Mouse (Mus musculus) gastrocnemius, postnatal 25 days (tissue): ENCODE measurements around the gene Zfp609. TPM values are rescaled to one million over a fixed set of nuclear protein-coding genes. Genes with fewer than 3 reads are reported as not detected.

ENCODE experiments used
- DNase-seq: peaks from one replicate; pipeline ENCODE4 v3.0.0; 2022
- total RNA-seq, 2 experiments: library from RNA; stranded (reverse); gene quantifications; 1 replicate in 1 of 2; 2 replicates in 1 of 2; pipeline ENCODE4 v1.2.3; 2021

The Zfp609 gene
- total RNA-seq, 2 experiments from 2014 or later = 15.1 to 20.6 TPM

DNA sequence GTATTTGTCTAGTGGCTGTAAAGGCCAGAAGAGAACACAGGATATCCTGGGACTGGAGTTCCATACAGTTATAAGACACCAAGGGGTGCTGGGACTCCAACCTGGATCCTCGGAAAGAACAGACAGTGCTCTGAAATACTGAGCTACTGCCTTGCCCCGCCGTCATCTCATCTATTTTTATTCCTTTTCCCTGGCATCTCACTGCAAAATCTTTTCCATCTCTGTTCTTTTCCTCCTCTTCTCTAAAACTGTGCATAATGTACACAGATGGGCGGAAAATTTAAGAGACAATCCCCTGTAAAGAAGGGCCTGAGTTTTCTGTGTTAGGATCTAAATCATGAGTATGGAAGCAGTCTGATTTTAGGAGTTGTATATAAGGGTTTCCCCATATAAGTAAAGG is 64.6 kb downstream of the Zfp609 start:
- DNase-seq = no peak

DNA sequence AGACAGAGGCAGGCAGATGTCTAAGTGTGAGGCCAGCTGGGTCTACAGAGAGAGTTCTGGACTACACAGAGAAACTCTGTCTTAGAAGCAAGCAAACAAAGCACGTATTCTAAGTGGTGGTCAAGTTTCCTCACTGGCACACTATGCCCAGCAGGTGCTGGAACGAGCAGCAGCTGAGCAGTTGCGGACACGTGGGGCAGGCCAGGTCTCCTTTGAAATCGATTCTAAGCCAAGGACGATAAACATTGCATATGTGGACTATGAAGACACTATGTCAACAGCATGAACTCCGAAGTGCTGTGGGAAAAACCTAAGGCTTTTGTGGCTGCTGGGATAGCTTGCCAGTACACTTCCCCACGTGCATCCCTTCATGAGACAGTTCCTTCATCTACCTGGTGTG is 67.4 kb downstream of the Zfp609 start:
- no peak for DNase-seq

DNA sequence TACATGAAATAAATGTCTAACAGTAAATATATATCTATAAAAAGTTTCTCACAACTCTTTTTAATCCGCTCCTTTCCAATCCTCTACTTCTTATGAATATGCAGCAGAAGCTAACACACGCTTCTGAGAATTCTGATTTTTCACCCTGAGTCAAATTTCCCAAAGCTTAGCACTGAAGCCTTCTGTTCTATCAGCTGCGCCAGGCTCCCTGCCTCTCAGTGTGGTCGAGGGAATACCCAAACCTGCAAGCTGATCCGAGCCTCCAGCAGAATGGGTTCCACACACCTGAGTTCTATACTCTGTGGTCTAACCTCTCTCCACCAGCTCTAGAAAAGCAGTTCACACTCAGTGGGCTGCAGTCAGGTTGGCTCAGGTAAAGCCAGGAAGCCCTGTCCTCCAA is 68.1 kb downstream of the Zfp609 start:
- no peak for DNase-seq

DNA sequence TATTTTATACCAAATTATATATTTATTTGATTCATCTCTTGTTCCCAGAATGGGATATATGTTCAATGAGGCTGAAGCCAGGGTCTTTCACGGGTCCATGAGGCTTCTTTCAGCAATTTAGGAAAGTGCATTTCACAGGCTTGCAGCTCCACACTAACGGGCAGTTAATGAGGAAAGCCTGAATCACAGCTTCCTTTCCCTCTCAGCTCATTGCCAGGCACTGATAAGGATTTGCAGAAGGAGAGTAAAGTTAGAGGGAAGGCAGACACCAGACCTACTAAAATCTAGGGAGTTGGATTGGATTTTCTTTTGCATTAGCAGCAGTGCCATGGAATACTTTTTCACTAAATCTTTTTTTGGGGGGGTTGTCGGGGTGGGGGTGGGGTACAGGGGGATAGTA is 69.5 kb downstream of the Zfp609 start:
- no peak for DNase-seq

DNA sequence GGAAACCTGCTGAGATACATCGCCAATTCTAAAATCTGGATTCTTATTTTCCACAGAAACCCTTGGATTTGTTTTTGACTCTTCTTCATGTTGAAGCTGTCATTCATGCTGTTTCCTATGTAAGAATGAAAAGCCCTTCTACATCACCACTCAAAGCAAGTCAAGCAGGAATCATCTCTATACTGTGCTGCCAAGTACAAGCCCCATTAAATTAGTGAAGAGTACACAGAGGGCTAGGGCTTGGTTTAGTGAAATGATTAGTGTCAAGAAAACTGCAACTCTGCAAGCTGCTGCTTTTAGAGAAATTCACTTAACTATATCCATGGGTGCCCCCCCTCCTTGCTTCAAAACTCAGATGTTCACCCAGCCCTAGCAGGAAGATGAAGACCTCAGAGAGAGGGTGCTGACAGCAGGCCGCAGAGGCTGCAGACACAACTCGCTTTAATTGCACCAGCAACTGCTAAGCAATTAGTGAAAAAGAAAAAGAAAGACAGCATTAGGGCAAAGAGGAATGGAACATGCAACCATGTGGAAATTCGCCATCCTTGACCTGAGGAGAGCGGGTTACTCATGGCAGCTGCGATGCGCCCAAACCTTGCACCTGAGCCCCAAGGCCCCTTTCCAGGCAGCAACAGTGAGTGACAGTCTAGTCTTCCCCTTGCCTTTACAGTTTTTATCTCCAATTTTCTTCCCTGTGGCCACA is 71.5 kb downstream of the Zfp609 start:
- DNase-seq = no peak

DNA sequence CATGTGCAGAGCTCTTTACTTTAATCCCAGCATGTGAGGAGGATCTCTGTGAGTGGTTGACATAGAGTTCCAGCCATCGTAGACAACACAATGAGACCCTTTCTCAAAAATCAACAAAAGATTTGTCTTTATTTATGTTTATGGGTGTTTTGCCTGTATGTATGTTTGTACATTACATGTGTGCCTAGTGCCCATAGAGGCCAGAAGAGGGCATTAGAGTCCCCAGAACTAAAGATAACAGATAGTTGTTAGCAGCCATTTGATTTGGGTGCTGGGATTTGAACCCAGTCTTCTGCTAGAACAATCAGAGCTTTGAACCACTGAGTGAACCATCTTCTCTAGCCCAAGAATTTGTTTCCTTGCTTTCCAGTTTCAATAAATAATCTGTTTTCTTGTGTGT is 72.2 kb downstream of the Zfp609 start:
- DNase-seq = no peak

DNA sequence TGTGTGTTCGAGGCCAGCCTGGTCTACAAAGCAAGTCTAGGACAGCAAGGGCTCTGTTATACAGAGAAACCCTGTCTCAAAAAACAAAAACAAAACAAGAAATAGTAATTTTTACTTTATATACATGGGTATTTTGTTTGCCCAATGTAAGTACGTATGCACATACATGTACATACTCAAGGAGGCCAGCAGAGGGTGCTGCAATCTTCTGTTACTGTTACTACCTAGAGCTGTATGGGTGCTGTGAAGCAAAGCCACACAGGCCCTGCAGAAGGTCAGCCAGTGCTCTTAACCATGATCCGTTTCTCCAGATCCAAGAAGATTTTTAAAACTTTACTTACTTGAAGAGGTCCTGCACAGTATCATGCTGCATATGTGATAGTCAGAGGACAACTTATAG is 74.7 kb downstream of the Zfp609 start:
- DNase-seq = no peak

DNA sequence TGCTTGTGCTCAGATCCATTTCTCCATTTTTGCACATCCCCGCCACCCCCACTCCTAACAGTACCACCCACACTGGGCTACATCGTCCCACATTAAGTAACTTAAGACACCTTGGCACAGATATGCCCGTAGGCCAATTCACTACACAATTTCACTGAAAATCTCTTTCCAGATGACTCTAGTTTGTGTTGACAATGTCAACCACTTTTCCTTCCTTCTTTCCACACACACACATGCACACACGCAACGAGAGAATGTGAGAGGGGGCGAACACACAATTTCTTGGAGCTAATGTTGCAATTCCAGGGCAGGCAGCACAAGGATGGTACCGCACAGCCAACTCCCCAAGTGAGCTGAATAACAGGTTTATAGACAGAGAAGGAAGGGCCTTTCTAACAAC is 75.5 kb downstream of the Zfp609 start:
- no peak for DNase-seq

DNA sequence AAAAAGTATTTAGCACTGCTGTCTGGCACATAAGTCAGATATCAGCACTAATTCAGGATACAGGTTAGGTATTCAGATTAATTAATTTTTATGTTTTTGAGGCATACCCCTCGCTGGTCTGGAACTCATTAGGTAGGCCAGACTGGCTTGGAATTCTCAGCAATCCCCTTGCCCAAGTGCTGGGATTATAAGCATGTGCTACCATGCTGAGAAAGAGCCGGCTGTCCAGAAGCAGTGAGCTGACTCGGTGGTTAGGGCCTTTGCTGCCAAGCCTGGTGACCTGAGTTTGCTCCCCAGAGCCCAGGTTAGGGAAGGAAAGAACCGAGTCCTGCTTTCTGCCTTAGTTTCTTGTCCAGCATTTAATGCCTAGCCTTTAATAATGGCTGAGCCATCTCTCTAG is 79.3 kb downstream of the Zfp609 start:
- DNase-seq = no peak

DNA sequence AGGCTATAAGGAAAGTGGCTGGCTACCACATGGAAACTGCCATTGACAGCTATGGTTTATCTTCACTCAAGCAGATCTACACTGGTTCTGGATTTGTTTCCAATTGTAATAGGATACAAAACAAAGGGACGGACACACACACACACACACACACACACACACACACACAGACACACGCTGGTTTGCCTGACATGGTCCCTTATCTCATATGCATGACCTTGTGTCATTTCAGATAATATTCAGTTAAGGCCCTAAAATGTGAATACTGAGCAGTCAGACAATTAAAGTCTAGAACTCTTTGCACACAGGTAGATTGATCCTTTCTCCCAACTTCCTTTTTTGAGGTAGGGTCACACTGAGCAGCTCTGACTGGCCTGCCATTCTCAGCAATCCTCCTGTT is 80.9 kb downstream of the Zfp609 start:
- DNase-seq = no peak

DNA sequence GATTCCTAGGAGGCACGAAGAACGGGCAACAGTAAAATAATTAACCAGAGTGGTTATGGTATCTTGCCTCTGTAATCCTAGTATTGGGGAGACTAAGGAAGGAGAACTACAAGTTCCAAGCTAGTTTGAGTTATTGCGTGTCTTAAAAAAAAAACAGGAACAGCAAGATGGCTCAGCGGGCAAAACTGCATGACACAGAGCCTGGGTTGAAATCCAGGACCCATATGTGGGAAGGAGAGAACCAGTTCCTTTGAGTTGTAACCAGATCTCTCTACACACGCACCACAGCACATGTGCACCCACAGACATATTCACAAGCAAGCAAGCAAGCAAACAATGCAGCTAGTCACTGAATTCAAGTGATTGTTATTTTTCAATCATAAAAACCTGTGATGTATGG is 81.9 kb downstream of the Zfp609 start:
- no peak for DNase-seq

DNA sequence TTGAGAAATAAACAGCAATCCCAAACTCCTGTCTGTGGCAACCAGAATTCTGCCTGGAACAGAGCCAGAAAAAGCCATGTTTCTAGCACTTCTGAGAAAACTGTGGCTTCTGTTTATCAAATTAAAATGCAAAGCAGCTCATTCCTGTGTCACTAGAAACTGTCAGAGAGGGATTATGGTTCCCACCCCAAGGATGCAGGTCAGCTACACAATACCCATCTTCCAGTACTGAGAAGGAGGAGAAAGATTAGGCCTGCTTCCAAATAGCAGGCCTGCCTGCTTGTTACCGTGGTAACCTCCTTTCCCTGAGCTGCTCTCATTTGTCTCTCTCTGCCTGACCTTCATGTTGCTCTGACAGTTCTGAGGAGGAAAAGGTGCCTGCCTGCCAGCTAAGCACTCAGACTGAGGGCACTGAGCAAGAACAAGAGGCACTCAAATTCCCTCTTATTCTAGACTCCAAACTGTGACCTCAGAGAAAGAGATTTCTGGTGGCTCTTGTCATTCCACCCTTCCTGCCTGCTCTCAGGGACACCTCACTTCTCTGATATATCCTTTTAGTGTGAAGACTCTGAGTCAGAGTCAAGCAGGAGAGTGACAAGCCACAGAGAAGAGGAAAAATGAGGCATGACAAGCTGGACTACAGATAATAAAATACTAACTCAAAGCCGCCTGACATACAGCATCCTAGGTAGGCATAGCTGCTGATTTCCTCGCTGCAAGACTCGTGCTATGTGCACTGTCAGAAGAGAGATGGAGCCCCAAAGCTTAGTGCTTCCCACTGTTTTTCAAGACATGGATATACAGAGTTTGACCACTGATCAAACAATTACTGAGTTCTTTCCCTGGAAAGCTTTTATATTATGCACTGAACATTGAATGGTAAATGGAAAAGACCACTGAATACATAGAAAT is 82.9 kb downstream of the Zfp609 start:
- DNase-seq = no peak

DNA sequence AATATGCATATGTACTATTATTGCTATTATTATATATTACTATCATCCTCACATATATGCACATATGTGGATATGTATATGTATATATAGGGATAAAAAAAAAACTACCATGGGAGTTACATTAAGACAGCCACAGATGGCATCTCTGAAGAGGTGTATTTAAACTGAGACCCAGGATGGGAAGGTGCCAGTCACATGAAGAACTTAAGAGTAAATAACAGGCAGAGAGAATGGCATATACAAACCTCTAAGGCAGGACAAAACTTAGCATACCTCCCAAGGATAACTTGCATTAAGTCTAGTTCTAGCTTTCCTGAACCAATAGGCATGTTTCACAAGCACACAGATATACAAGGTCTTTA is 83.6 kb downstream of the Zfp609 start:
- DNase-seq = no peak

DNA sequence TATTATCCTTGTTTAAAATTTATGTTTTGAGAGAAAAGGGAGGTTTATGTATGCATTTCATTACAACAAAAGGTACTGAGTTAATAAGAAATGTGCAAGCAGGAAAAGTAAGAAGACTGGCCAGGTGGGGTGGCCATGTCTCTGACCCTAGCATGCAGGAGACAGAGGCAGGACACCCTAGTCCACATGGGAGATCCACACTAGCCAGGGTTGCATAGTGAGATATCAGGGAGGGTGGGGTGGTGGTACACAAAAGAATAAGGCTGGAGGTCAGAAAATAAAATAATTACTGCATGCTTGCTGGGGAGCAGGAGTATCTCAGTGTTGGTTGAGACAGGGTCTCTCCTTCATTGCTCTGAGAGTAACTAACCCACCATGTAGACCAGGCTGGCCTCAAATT is 84.0 kb downstream of the Zfp609 start:
- no peak for DNase-seq

DNA sequence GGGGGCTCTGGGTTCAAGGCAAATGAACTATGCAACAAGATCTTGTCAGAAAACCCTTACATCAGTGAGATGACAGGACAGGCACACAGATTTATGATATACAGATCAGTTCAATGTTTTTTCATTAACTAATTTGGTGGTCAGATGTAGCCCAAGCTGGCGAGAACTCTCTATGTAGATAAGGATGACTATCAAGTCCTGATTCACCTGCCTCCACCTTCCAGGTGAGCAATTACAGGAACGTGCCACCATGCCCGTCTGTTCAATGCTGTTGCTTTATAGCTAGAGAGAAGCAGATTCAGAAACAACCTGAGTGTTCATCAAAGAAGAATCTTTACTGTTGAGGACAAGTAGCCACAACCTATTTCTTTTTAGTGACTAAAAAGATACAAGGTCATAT is 84.6 kb downstream of the Zfp609 start:
- no peak for DNase-seq

DNA sequence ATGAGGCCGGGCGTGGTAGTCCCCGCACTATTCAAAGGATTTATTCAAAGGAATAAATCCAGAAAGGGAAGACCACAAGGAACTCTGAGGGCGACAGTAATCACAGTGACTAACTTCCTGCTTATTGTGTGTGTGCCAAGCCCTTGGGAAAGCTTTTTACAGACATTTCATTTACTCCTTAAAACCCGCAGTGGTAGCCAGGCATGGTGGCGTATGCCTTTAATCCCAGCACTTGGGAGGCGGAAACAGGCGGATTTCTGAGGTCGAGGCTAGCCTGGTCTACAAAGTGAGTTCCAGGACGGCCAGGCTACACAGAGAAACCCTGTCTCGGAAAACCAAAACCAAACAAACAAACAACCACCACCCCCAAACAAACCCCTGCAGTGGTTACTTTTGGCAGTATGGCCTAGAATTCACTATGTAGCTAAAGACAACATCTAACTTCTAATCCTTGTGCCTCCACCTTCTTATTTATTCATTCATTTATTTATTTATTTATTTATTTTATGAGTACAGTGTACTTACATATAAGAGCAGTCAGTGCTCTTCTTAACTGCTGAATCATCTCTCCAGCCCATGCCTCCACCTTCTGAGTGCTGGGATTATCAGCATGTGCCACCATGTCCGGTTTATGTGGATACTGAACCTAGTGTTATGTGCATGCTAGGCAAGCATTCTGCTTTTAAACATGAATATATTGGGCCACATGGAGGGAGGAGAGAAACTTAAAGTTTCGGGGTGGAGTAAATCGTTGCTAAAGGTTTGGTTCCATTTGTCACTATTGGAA is 86.1 kb downstream of the Zfp609 start:
- no peak for DNase-seq

DNA sequence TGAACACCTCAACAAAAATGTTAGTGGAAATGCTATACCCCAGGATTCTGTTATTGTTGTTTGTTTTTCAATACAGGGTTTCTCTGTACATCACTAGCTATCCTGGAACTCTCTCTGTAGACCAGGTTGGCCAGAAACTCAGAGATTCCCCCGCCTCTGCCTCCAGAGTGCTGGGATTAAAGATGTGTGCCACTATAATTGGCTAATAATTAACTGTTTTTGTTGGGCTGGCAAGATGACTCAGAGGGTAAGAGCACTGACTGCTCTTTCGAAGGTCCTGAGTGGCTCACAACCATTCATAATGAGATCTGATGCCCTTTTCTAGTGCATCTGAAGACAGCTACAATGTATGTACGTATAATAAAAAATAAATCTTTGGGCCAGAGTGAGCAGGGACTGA is 92.4 kb downstream of the Zfp609 start:
- no peak for DNase-seq

DNA sequence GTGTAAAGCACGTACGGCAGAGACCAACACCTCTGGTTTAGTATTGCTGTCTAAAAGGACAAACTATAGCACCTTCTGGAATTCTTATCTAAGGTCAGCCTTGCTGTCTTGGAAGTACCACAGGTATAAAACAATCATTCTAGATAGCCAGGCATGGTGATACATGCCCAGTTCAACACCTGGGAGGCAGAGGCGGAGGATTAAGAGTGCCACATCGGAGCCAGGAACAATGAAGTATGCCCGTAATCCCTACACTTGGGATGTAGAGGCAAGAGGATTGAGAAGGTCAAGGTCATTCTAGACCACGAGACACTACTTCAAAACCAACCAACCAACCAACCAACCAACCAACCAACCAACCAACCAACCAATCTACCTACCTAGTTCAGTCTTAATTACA is 98.8 kb downstream of the Zfp609 start:
- DNase-seq = no peak

DNA sequence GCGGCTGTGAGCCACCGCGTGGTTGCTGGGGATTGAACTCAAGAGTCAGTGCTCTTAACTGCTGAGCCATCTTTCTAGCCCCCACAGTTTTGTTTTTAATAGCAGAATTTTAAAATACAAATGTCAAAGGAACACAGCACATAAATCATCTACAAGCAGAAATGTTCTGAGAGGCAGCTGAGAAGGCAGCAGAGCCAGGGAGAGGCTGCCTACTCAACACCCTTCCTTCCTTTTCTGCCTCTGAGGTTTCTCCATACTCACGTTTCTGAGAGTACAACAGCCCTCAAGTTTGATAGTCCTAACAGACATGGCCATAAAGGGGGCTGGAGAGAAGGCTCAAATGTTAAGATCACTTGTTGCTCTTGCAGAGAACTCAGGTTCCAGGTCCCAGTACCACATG is 99.9 kb downstream of the Zfp609 start:
- DNase-seq = no peak

DNA sequence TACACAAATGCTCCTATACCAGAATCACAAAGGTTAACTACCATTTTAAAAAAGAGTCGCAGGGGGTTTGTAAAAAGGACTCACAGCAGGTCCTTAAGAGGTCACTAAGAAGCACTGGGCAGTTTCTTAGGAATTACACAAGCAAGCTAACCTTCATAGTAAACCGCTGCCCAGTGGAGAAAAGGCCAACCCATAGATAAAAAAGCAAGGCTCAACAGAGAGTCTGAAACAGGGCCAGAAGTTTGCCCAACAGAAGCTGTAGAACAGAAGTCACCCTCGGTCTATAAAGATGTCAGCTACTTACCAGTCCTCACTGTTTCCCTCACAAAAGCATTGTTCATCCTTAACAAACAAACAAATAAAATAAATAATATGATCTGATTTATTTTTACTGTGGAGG is 100.9 kb downstream of the Zfp609 start:
- no peak for DNase-seq

DNA sequence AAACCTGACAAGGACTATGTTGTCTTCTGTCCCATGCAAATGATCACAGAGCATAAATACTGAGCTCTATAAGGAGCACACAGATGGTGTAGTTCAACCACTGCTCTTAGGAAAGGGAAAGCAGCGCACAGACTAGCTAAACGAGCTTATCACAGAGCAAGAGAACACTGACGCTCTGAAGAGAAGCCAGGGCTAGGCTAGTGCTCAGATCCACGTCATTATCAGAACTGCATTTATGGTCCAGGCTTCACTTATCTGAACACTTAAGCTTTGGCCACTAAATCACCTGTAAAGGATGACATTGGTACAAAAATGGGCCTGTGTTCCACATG is 102.1 kb downstream of the Zfp609 start:
- DNase-seq = no peak

DNA sequence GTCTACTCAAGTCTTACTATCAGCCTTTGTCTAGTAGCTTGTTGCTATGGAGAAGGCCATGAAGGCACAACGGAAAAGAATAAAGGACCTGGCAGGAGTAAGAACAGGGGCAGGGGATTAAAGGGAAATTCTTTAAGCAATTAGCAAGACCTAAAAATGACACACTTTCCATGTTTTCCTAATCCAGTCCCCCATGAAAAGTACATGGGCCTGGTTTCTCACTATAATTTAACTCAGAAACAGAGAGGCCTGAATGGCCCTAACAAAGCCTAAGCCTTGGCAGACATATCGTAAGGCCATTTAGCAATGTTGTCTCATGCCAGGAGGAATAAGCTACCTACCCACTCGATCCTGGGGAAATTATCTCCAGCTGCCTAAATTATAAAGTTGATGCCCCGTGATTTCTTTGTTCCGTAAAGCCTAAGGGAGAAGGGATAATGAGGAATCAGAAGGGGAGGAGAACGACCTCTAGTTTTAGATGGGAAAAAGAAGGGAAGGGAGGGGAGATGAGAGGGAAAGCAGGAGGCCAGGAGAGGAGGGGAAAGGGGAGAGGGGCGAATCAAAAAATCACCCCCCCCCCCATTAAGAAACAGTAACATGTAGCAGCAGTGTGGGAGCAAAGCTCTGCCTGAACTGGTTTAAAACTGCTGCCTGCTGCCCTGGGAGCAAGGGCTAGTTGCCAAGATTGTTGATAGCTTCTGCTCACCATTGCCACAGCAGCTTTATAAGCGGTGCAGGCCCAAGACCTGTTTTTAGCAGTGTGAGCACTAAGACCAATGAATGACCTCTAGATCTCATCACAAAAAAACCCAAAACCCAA is 102.7 kb downstream of the Zfp609 start:
- peak; percentile 22 for DNase-seq
